Comparison of ENCODE assay signal across 10 mouse cellular contexts in the genomic region with DNA sequence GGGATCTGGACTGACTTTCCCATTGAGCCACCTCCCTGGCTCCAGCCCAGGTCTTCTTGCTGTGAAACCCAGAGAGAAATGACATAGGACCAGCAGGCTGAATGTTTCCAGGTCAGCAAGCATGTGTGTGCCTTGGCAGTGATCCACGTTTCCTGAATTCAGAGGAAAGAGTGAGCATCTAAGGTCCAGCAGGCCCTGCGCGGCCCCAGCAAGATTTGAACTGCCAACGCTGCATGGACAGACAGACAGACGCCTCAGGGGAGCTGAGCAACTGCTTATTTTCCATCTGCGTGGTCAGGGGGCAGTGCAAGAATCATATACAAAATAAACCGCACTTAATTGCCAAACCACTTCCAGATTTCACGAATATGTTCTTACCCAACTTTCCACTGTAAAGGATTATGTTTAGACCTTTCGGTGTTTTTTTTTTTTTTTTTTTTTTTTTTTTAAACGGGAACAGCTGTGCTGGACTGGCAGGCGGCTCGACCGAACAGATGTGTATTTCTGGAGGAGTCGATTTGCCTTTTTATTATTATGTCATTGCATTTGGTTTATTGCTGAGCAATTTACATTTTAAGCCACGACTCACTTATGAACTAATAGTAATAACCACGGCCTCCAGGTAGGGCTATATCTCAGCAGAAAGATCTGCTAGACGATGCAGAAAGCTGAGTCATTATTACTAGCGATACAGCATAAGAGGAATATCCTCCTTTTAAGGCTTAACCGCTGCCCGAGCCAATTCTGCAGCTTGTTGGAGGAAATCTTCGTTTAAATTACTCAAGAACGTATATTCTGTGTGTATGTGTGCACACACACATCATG.
DNase-seq lines count a peak whose midpoint lies in the region; ATAC-seq and TF ChIP-seq lines count a peak whose summit lies in the region.
"Had no signal": no experiment of that assay in that cellular context is flagged by ENCODE, and none has a peak within 500 bp of the region (broad histone marks: within the 10 kb centered on the region; RNA-seq: fewer than 3 reads in every experiment).

No protein-coding gene starts in this region.

- 78% methylated on average over 22 of the region's 22 CpGs for WGBS in midbrain, postnatal 0 days
- 83% methylated on average over 22 of the region's 22 CpGs for WGBS in midbrain, embryonic 16.5 days
- WGBS in heart, postnatal 0 days, result 70% methylated on average over 22 of the region's 22 CpGs

- TF ChIP-seq CTCF in midbrain, postnatal 0 days (IDR thresholded peaks at IDR 0.05), result no peak
- no peak for TF ChIP-seq CTCF in heart, postnatal 0 days (IDR thresholded peaks at IDR 0.05; ENCODE audit: low read depth)

- no peak for TF ChIP-seq EP300 in heart, postnatal 0 days (IDR thresholded peaks at IDR 0.05; ENCODE audit: low read depth)

- H3K4me2 ChIP-seq in midbrain, postnatal 0 days (ENCODE audit: low read depth, low read length, poor library complexity, severe bottlenecking), result no peak overlapping the region
- no peak overlapping the region for H3K4me2 ChIP-seq in midbrain, embryonic 16.5 days (ENCODE audit: low read length)
- H3K4me2 ChIP-seq in heart, postnatal 0 days (ENCODE audit: low read depth, low read length), result no peak overlapping the region

- no peak overlapping the region for H3K27ac ChIP-seq in midbrain, postnatal 0 days (ENCODE audit: low read depth, low read length)
- H3K27ac ChIP-seq in midbrain, embryonic 16.5 days (ENCODE audit: low read length), result no peak overlapping the region
- no peak overlapping the region for H3K27ac ChIP-seq in heart, postnatal 0 days (ENCODE audit: low read depth)

- no peaks in the 10 kb centered on the region for H3K27me3 ChIP-seq in midbrain, postnatal 0 days (ENCODE audit: insufficient read depth, low read length)
- H3K27me3 ChIP-seq in midbrain, embryonic 16.5 days (ENCODE audit: control insufficient read depth, insufficient read depth, low read depth, low read length), result no peaks in the 10 kb centered on the region
- no peaks in the 10 kb centered on the region for H3K27me3 ChIP-seq in heart, postnatal 0 days (ENCODE audit: control insufficient read depth, insufficient read depth, low read length)

- no peaks in the 10 kb centered on the region for H3K4me1 ChIP-seq in midbrain, postnatal 0 days (ENCODE audit: insufficient read depth, low read length)
- H3K4me1 ChIP-seq in midbrain, embryonic 16.5 days (ENCODE audit: control insufficient read depth, insufficient read depth, low read length), result no peaks in the 10 kb centered on the region
- H3K4me1 ChIP-seq in heart, postnatal 0 days (ENCODE audit: control insufficient read depth, insufficient read depth), result no peaks in the 10 kb centered on the region

- no peaks in the 10 kb centered on the region for H3K9me3 ChIP-seq in midbrain, postnatal 0 days (ENCODE audit: low read length)
- no peaks in the 10 kb centered on the region for H3K9me3 ChIP-seq in midbrain, embryonic 16.5 days (replicated peaks; ENCODE audit: control insufficient read depth, low read length, poor library complexity, severe bottlenecking)
- no peaks in the 10 kb centered on the region for H3K9me3 ChIP-seq in heart, postnatal 0 days (replicated peaks; ENCODE audit: control insufficient read depth, low read length)

- no peak overlapping the region for H3K9ac ChIP-seq in midbrain, postnatal 0 days (replicated peaks; ENCODE audit: low read length, poor library complexity, severe bottlenecking)
- no peak overlapping the region for H3K9ac ChIP-seq in midbrain, embryonic 16.5 days (ENCODE audit: low read depth, low read length)
- no peak overlapping the region for H3K9ac ChIP-seq in heart, postnatal 0 days (replicated peaks; ENCODE audit: low read depth, low read length)

- H3K4me3 ChIP-seq in midbrain, postnatal 0 days (ENCODE audit: low read depth, low read length), result no peak overlapping the region
- H3K4me3 ChIP-seq in midbrain, embryonic 16.5 days (ENCODE audit: low read depth, low read length), result no peak overlapping the region
- H3K4me3 ChIP-seq in heart, postnatal 0 days (ENCODE audit: low read depth, low read length), result no peak overlapping the region

- no peaks in the 10 kb centered on the region for H3K36me3 ChIP-seq in midbrain, postnatal 0 days (ENCODE audit: insufficient read depth, low read length)
- no peaks in the 10 kb centered on the region for H3K36me3 ChIP-seq in midbrain, embryonic 16.5 days (ENCODE audit: control insufficient read depth, insufficient read depth, low read length)
- no peaks in the 10 kb centered on the region for H3K36me3 ChIP-seq in heart, postnatal 0 days (replicated peaks; ENCODE audit: control insufficient read depth, insufficient read depth, low read length)

- no peak for ATAC-seq in midbrain, postnatal 0 days (ENCODE audit: low FRiP score)
- no peak for ATAC-seq in midbrain, embryonic 16.5 days
- ATAC-seq in heart, postnatal 0 days (ENCODE audit: insufficient read depth, low read depth), result no peak
- ATAC-seq: activated CD4-positive, CD25-positive, alpha-beta regulatory T cell, adult 4 months had no signal

- peak; percentile 43 for DNase-seq in embryo, embryonic 11 days
- DNase-seq in embryo, embryonic 10 days (ENCODE audit: low spot score), result no peak
- peak; percentile 26 for DNase-seq in midbrain, postnatal 0 days (ENCODE audit: low spot score)
- DNase-seq in heart, postnatal 0 days (ENCODE audit: low spot score), result peak; percentile 25
- DNase-seq in retina, postnatal 1 day, result peak; percentile 65
- DNase-seq in right cerebral cortex, postnatal 4 days, result no peak
- DNase-seq in spleen, postnatal 4 days (ENCODE audit: low spot score in 2 of 2), result no peak
- DNase-seq: kidney, adult 11 months had no signal

Comparison
In these comparisons a context has a peak if more than half of its experiments do, and no peak if none do; other contexts are left out.
1. DNase-seq: peak in embryo, embryonic 11 days (single experiment), midbrain, postnatal 0 days (single experiment), heart, postnatal 0 days (single experiment) and retina, postnatal 1 day (single experiment); none in embryo, embryonic 10 days (single experiment), right cerebral cortex, postnatal 4 days (single experiment) and spleen, postnatal 4 days (0 of 2).